Mouse (Mus musculus): ENCODE results near the gene Hapln4.

DNA sequence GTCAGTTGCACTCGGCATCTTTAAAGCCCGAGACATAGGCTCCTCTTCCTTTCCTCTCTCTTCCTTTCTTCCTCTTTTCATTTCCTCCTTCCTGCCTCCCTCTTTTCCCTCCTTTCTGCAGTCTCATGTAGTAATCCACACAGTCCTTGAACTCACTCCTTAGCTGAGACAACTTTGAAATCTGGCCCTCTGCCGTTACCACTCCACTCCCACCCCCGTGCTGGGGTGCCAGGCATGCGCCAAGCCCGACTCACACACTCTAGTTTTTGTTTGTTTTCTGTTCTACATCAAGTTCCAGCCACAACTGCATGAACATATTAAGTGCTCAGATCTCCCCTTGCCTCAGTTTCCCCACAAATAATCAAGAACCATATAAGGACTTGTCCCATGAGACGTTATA, 21.7 kb downstream of the Hapln4 start:
- TF ChIP-seq CTCF (IDR thresholded peaks at IDR 0.05 in 2 of 3, conservative IDR thresholded peaks at IDR 0.05 in 1 of 3; ENCODE audit: control insufficient read depth in 1 of 3, insufficient read depth in 1 of 3, low read depth in 2 of 3, low read length in 3 of 3, poor library complexity in 1 of 3, severe bottlenecking in 1 of 3) (no peak), UBTF (IDR thresholded peaks at IDR 0.05; ENCODE audit: borderline replicate concordance, insufficient read depth, low read depth, low read length) (no peak), GABPA (IDR thresholded peaks at IDR 0.05; ENCODE audit: low read depth, low read length) (no peak), TCF12 (IDR thresholded peaks at IDR 0.05; ENCODE audit: low read depth, low read length) (no peak), BHLHE40 (IDR thresholded peaks at IDR 0.05; ENCODE audit: borderline replicate concordance, low read depth, low read length) (no peak), EP300 (IDR thresholded peaks at IDR 0.05; ENCODE audit: low read depth in 1 of 2, low read length in 2 of 2) (no peak), KAT2A (conservative IDR thresholded peaks at IDR 0.05; ENCODE audit: low read depth, low read length) (no peak)

Measured in MEL (cell line).